Mouse (Mus musculus) embryonic facial prominence, embryonic 12.5 days (tissue): ENCODE measurements around the gene Maml2. TPM values are rescaled to one million over a fixed set of nuclear protein-coding genes. Genes with fewer than 3 reads are reported as not detected.
A peak's percentile ranks its signal among the peaks of the same experiment; 100 is the strongest.

Source experiments
- ATAC-seq: fragments of 200-750 bp; cut with Nextera tagmentation; 2 replicates; pipeline ENCODE4 v1.8.0; 2017; ENCODE audit not compliant: insufficient number of reproducible peaks, insufficient read depth, low FRiP score, low TSS enrichment
- H3K27ac ChIP-seq: fragments of 300-500 bp; sonication (generic); 2 replicates; pipeline ENCODE4 v1.5.1; 2016; ENCODE audit warnings: mild to moderate bottlenecking
- H3K27me3 ChIP-seq: fragments of 300-500 bp; sonication (generic); 2 replicates; pipeline ENCODE4 v1.6.1; 2016; ENCODE audit warnings: mild to moderate bottlenecking, moderate library complexity
- H3K36me3 ChIP-seq: fragments of 300-500 bp; sonication (generic); 2 replicates; pipeline ENCODE4 v1.6.1; 2016; ENCODE audit warnings: mild to moderate bottlenecking
- H3K4me1 ChIP-seq: fragments of 300-500 bp; sonication (generic); 2 replicates; pipeline ENCODE4 v1.6.1; 2016
- H3K4me2 ChIP-seq: fragments of 300-500 bp; sonication (generic); replicated peaks from 2 replicates; pipeline ENCODE4 v1.6.1; 2016; ENCODE audit warnings: mild to moderate bottlenecking, moderate library complexity
- H3K4me3 ChIP-seq: fragments of 300-500 bp; sonication (generic); 2 replicates; pipeline ENCODE4 v1.5.1; 2016; ENCODE audit warnings: mild to moderate bottlenecking
- H3K9ac ChIP-seq: fragments of 300-500 bp; sonication (generic); 2 replicates; pipeline ENCODE4 v1.6.1; 2016; ENCODE audit warnings: mild to moderate bottlenecking, moderate library complexity
- H3K9me3 ChIP-seq: fragments of 300-500 bp; sonication (generic); 2 replicates; pipeline ENCODE4 v1.6.1; 2016; ENCODE audit warnings: mild to moderate bottlenecking, moderate library complexity
- WGBS: fragments of 180-500 bp; shearing (Covaris S2); methylation state at CpG from one replicate; pipeline ENCODE4 v1.1.7; 2016; 5-methylcytosine and 5-hydroxymethylcytosine counted together
- polyA plus RNA-seq: library from polyadenylated mRNA; unstranded; fragments of >200 nt; fragmentation: Nextera tagmentation; extraction: Ambion mirVana; gene quantifications from 2 replicates; pipeline ENCODE4 v1.2.1, GENCODE M21; 2016

Gene Maml2
- polyA plus RNA-seq, 1 experiment from 2014 or later, result 13.6 TPM

DNA sequence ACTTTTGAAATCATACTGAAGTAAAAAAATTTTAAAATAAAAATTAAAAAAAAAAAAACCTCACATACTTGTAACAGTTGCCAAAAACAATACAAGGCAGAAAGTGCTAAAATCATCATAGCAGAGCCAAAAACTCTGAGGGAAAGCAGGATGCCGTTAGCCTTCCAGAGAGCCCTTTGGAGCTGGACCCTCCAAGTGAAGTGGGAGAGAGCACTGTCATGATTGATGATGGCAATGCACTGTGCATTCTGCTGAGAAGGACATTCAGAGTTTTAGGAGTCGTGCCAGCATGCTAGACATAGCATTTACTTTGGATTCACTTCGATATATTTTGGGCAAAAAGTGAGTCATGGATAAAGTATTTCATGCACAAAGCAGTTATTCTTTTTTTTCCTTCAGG is 313.8 kb downstream of the Maml2 start:
- peaks cover 27% of the 10 kb centered on the region for H3K4me1 ChIP-seq
- H3K4me2 ChIP-seq, result no peak overlapping the region
- ATAC-seq, result no peak
- WGBS, result 84% methylated on average over 3 of the region's 3 CpGs
- H3K36me3 ChIP-seq, result no peaks in the 10 kb centered on the region
- H3K9me3 ChIP-seq, result no peaks in the 10 kb centered on the region
- no peaks in the 10 kb centered on the region for H3K27me3 ChIP-seq
- H3K4me3 ChIP-seq, result no peak overlapping the region
- no peak overlapping the region for H3K27ac ChIP-seq
- H3K9ac ChIP-seq, result no peak overlapping the region

DNA sequence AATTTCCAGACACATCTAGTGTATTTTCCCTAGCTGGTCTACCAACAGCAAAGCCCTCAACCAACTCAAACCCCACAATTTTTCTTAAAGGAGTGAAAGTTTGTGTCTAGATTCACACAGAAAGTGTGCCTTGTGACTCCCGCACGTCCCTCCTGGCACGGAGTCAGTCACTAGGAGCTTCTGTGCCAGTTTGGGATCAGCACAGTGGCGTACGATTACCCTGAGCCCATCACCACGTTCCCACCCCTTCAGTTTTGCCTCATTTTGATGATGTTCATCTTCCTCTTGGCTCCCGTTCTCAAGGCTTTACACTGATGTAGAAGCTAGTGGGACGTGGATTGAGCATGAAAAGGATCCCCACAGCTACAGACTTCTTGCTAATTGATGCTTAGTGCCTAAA is 314.6 kb downstream of the Maml2 start:
- Histone ChIP-seq H3K4me1 (peaks cover 34% of the 10 kb centered on the region), H3K9ac (no peak overlapping the region), H3K27me3 (no peaks in the 10 kb centered on the region), H3K9me3 (no peaks in the 10 kb centered on the region), H3K36me3 (no peaks in the 10 kb centered on the region), H3K4me2 (no peak overlapping the region), H3K27ac (peak overlapping the region; percentile 76), H3K4me3 (no peak overlapping the region)
- no peak for ATAC-seq
- 66% methylated on average over 8 of the region's 8 CpGs for WGBS

DNA sequence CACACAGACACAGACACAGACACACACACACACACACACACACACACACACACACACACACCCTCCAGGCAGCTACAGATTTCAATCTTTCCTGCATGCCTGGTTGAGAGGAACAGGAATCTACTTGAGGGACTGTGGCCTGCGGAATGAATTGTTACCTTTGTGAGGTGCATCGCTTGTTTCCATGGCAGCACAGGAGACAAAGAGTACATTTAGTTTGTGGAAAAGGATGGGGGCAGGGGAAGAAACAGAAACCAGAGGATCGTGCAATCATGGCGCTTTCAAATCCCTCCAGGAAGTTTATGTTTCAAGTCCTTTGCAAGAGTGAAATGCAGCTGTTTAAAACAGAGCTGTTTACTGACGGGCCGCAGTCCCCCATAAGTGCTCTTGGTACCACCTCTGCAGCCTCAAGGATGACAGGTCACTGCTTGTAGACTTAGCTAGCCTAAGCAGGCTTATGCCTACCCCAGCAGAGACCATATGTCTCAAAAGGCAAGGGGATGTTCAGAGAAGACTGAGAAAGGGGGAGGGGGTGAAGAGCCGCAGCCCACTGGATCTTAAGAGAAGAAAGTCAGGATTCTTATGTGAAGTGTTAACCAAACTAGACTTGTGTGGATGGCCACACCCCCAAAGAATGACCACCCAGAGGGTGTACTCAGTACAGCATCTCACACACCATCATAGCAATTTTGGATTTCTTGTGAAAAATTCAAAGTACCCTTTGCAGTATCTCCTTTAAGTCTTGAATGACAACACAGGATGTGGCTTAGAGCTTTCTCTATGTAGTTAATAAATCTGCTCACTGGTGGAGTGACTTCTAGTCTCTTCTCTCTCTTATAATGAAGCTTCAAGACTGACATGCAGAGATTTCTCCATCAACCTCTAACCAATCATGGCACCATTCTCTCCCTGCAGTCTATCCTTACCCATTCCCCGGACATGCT is 315.8 kb downstream of the Maml2 start:
- peak overlapping the region; percentile 76 for H3K27ac ChIP-seq

DNA sequence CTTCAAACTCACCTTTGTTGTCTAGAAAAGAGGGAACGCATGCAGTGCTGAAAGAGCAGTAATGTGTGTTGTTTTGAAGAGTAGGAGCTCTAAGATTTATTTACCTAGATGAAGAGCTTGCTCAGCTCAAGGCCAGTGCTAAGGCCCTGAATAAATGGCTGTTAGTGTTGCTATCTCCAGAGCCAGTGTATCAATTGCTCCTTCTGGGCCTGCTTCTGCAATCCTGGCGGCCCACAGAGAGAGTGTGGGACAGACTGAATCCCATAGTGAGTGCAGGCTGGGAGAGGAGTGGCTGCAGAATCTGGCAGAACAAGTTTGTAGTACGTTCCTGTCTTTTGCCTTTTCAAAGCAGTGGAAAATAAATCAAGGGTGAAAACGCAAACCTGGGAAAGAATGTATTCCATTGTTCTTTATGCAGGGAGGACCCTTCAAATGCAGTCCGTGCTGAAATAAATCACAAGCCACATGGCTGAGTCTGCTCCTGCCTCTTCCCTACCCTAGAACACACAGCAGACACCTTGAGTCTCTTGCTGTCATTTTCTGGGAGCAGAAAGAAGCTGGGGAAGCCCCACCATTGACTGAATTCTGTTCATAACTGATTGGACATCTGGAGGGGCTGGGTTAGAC is 318.7 kb downstream of the Maml2 start:
- Histone ChIP-seq H3K27ac (peak overlapping the region; percentile 74), H3K36me3 (0 out of 2 replicates have a peak, but pooled peaks cover 6% of the 10 kb centered on the region), H3K4me1 (peaks cover 34% of the 10 kb centered on the region), H3K9me3 (no peaks in the 10 kb centered on the region), H3K4me3 (no peak overlapping the region), H3K4me2 (no peak overlapping the region), H3K9ac (no peak overlapping the region), H3K27me3 (no peaks in the 10 kb centered on the region)
- no peak for ATAC-seq
- 39% methylated on average over 5 of the region's 5 CpGs for WGBS

More for the DNA sequence above, 315.8 kb downstream of the Maml2 start:
- Histone ChIP-seq H3K36me3 (no peaks in the 10 kb centered on the region), H3K27me3 (no peaks in the 10 kb centered on the region), H3K4me2 (peak overlapping the region; percentile 1; the same call in 1 of the 2 replicates), H3K9me3 (no peaks in the 10 kb centered on the region), H3K4me3 (no peak overlapping the region), H3K9ac (no peak overlapping the region), H3K4me1 (peaks cover 34% of the 10 kb centered on the region)
- ATAC-seq, result peak; percentile 80
- 20% methylated on average over 8 of the region's 8 CpGs for WGBS

DNA sequence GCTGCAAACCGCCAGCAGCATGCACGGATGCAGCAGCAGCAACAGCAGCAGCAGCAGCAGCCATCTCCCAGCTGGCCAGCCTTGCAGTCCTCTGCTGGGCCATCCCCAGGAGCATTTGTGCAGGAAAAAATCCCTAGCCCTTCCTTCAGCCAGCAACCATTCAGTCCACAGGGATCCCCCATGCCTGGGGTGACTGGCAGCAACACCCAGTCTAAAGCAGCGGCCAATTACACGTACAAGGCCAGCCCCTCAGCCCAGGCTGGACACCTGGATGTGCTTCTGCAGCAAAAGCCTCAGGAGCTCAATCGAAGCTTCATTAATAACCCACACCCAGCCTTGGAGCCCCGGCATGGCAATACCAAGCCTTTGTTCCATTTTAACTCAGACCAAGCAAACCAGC is 323.0 kb downstream of the Maml2 start:
- no peaks in the 10 kb centered on the region for H3K9me3 ChIP-seq
- H3K4me2 ChIP-seq, result no peak overlapping the region
- no peak for ATAC-seq
- H3K4me1 ChIP-seq, result 0 out of 2 replicates have a peak, but pooled peaks cover 14% of the 10 kb centered on the region
- H3K27ac ChIP-seq, result no peak overlapping the region
- no peak overlapping the region for H3K4me3 ChIP-seq
- 79% methylated on average over 6 of the region's 6 CpGs for WGBS
- no peak overlapping the region for H3K9ac ChIP-seq
- no peaks in the 10 kb centered on the region for H3K27me3 ChIP-seq
- H3K36me3 ChIP-seq, result 0 out of 2 replicates have a peak, but pooled peaks cover 11% of the 10 kb centered on the region

DNA sequence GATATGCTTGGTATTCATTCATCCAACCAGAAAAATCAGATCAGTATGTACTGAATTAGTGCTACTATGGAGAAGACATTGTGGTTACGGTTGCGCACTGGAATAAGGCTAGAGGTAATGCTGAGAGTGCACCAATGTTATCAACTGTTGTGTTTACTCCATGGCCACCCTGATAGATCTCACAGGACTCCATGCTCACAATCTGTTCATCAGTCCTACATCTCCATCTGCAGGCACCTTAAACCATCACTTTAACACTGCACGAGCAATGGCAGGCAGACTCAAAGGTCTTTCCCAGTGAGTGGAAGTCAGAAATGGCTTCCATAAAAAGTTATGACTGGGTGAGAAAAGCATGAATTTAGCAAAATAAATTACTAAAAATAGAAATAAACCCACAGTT is 324.2 kb downstream of the Maml2 start:
- H3K27me3 ChIP-seq, result no peaks in the 10 kb centered on the region
- H3K4me2 ChIP-seq, result no peak overlapping the region
- ATAC-seq, result no peak
- H3K27ac ChIP-seq, result no peak overlapping the region
- H3K36me3 ChIP-seq, result 0 out of 2 replicates have a peak, but pooled peaks cover 11% of the 10 kb centered on the region
- no peak overlapping the region for H3K9ac ChIP-seq
- H3K4me1 ChIP-seq, result 0 out of 2 replicates have a peak, but pooled peaks cover 3% of the 10 kb centered on the region
- 89% methylated on average over 3 of the region's 3 CpGs for WGBS
- no peaks in the 10 kb centered on the region for H3K9me3 ChIP-seq
- no peak overlapping the region for H3K4me3 ChIP-seq

DNA sequence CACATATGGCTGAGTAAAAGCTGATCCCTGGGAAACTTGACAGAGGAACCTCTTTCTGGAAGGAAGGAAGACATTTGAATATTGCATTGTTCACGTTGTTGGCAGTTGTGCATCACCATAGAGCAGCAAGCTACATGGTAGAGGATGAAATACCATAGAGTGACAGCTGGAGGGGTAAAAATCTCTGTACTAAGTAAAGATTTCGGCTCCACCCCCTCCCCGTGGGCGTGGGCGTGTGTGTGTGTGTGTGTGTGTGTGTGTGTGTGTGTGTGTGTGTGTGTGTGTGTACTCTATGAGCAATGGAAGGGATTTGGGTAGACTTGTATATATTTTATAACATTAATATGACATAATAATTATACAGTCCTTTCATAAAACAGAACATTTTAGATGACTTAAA is 324.7 kb downstream of the Maml2 start:
- 81% methylated on average over 5 of the region's 5 CpGs for WGBS
- H3K9ac ChIP-seq, result no peak overlapping the region

DNA sequence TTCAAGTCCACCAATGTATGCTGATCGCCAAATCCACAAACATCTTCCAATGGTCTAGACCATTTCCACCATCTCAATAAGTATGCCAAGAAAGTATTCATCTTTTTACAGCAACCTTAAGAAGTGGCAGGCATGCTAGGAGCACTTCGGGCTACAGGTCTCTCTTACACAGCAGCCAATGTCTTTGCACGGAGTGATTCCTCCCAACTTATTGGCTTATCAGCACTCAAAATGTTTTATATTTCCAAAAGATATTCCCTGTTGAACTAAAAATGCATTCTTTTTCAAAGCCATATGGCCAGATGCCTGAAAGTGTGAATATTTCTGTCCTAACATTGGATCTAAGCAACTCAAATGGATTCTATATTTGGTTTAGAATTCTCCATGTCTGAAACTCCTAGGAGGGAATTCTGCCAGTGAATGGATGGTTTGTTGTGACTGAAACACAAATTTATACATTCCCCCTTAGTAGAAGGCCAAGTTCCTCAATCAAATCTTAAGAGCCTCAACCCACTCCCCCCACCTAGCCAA is 326.2 kb downstream of the Maml2 start:
- Histone ChIP-seq H3K36me3 (0 out of 2 replicates have a peak, but pooled peaks cover 11% of the 10 kb centered on the region), H3K4me3 (no peak overlapping the region), H3K4me2 (no peak overlapping the region), H3K27ac (no peak overlapping the region), H3K27me3 (no peaks in the 10 kb centered on the region), H3K4me1 (no peaks in the 10 kb centered on the region), H3K9ac (no peak overlapping the region), H3K9me3 (no peaks in the 10 kb centered on the region)
- 93% methylated on average over 3 of the region's 3 CpGs for WGBS
- ATAC-seq, result no peak

More for the DNA sequence above, 324.7 kb downstream of the Maml2 start:
- Histone ChIP-seq H3K27ac (no peak overlapping the region), H3K4me1 (no peaks in the 10 kb centered on the region), H3K4me2 (no peak overlapping the region), H3K9me3 (no peaks in the 10 kb centered on the region), H3K27me3 (no peaks in the 10 kb centered on the region), H3K36me3 (0 out of 2 replicates have a peak, but pooled peaks cover 11% of the 10 kb centered on the region), H3K4me3 (no peak overlapping the region)
- ATAC-seq, result no peak

DNA sequence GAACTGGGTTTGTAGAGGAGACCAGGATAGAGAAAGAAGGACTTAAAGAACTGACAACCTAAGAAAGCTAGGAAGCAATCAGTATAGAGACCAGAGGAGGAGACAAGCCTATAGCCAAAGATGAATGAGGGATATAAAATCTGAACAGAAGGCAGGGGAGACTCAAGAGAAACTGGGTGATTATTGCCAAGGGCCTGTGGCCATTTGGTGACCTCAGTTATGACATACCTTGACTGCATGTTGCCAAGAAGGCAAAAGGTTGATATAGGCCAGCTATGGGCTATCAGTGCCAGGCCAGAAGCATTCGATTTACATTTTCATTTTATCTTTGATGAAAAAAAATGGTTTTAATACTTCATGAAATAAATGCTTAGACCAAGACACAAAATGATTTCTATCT is 327.0 kb downstream of the Maml2 start:
- 95% methylated on average over 1 of the region's 1 CpGs for WGBS
- H3K27me3 ChIP-seq, result no peaks in the 10 kb centered on the region
- H3K4me1 ChIP-seq, result no peaks in the 10 kb centered on the region
- no peak overlapping the region for H3K4me3 ChIP-seq
- no peak overlapping the region for H3K27ac ChIP-seq
- H3K36me3 ChIP-seq, result 0 out of 2 replicates have a peak, but pooled peaks cover 11% of the 10 kb centered on the region
- H3K4me2 ChIP-seq, result no peak overlapping the region
- no peak for ATAC-seq
- no peaks in the 10 kb centered on the region for H3K9me3 ChIP-seq
- H3K9ac ChIP-seq, result no peak overlapping the region

DNA sequence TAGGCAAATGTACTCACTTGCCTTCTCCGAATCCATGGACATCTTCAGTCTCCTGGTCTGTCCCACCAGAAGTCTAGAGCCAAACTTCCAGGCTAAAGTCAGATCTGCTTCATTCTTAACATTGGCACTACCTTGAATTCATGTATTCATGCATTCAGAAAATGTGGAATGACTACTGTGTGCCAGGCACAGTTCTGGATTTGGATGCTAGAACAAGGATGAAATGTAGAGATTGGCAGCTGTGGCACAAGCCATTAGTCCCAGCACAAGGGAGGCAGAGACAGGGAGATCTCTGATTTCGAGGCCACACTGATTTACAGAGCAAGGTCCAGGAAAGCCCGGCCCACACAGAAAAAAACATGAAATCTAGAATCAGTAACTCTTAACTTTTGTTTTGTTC is 327.5 kb downstream of the Maml2 start:
- Histone ChIP-seq H3K27ac (no peak overlapping the region), H3K36me3 (0 out of 2 replicates have a peak, but pooled peaks cover 11% of the 10 kb centered on the region), H3K4me2 (no peak overlapping the region), H3K4me3 (no peak overlapping the region), H3K9me3 (no peaks in the 10 kb centered on the region), H3K27me3 (no peaks in the 10 kb centered on the region), H3K9ac (no peak overlapping the region), H3K4me1 (no peaks in the 10 kb centered on the region)
- WGBS, result 90% methylated on average over 3 of the region's 3 CpGs
- ATAC-seq, result no peak

DNA sequence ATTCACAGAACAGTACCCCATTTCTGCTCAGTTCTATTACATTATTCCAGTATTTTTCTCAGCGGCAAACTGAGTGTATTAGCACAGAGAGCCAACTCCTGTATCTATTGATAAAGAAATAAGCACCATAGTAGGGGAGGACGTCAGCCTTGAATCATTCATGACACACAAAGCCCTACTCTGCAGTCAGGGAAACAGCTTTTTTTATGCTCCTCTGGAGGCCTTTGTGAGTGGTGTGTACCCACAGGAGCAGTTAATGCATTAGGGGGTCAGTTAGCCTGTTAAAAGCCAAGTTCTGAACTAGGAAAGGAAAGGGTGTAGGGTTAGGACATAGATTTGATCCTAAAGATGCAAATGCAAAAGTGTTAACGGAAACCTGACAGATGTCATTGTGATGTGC is 328.7 kb downstream of the Maml2 start:
- Histone ChIP-seq H3K4me2 (no peak overlapping the region), H3K9ac (no peak overlapping the region), H3K27me3 (no peaks in the 10 kb centered on the region), H3K4me1 (no peaks in the 10 kb centered on the region), H3K36me3 (0 out of 2 replicates have a peak, but pooled peaks cover 5% of the 10 kb centered on the region), H3K4me3 (no peak overlapping the region), H3K27ac (no peak overlapping the region), H3K9me3 (no peaks in the 10 kb centered on the region)
- 75% methylated on average over 3 of the region's 3 CpGs for WGBS
- ATAC-seq, result no peak
